Mouse (Mus musculus): Measurements from ENCODE around the gene Zfp641.

- TF ChIP-seq CTCF (conservative IDR thresholded peaks at IDR 0.05; ENCODE audit: low read length), result no peak
- no peak for TF ChIP-seq POU5F1 (IDR thresholded peaks at IDR 0.05; ENCODE audit: borderline replicate concordance, low read length)
Measured at GRCm38 (mm10) chr15:98288566-98288965, 7.4 kb downstream of the Zfp641 start.

All from E14TG2a.4 (cell line).